Mouse (Mus musculus) neural tube, embryonic 11.5 days (tissue): ENCODE data around the gene Numbl. TPM values are rescaled to one million over a fixed set of nuclear protein-coding genes. Genes with fewer than 3 reads are reported as not detected.

Experiments used
- ATAC-seq: fragments of 200-750 bp; cut with Nextera tagmentation; 2 replicates; pipeline ENCODE4 v1.8.0; 2017; ENCODE audit warnings: moderate number of reproducible peaks, mild to moderate bottlenecking, moderate TSS enrichment, moderate library complexity; ENCODE audit not compliant: insufficient read depth, low FRiP score, low TSS enrichment
- DNase-seq: peaks from one replicate; pipeline ENCODE4 v3.0.0-alpha.2; 2015; ENCODE audit warnings: low spot score
- H3K27ac ChIP-seq: fragments of 300-500 bp; sonication (generic); 2 replicates; pipeline ENCODE4 v1.5.1; 2014; ENCODE audit warnings: low read depth, mild to moderate bottlenecking, low read length
- H3K27me3 ChIP-seq: fragments of 300-500 bp; sonication (generic); 2 replicates; pipeline ENCODE4 v1.6.1; 2014; ENCODE audit warnings: mild to moderate bottlenecking, low read length, mixed read lengths; ENCODE audit not compliant: control insufficient read depth, insufficient read depth
- H3K36me3 ChIP-seq: fragments of 300-500 bp; sonication (generic); 2 replicates; pipeline ENCODE4 v1.6.1; 2014; ENCODE audit warnings: mild to moderate bottlenecking, low read length, moderate library complexity, mixed read lengths; ENCODE audit not compliant: control insufficient read depth, insufficient read depth
- H3K4me1 ChIP-seq: fragments of 300-500 bp; sonication (generic); 2 replicates; pipeline ENCODE4 v1.6.1; 2014; ENCODE audit warnings: low read length, mixed read lengths; ENCODE audit not compliant: control insufficient read depth, insufficient read depth
- H3K4me2 ChIP-seq: fragments of 300-500 bp; sonication (generic); 2 replicates; pipeline ENCODE4 v1.6.1; 2014; ENCODE audit warnings: low read depth, mild to moderate bottlenecking, moderate library complexity
- H3K4me3 ChIP-seq: fragments of 300-500 bp; sonication (generic); 2 replicates; pipeline ENCODE4 v1.5.1; 2014; ENCODE audit warnings: low read depth, low read length
- H3K9ac ChIP-seq: fragments of 300-500 bp; sonication (generic); 2 replicates; pipeline ENCODE4 v1.6.1; 2014; ENCODE audit warnings: mild to moderate bottlenecking, low read length
- H3K9me3 ChIP-seq: fragments of 300-500 bp; sonication (generic); 2 replicates; pipeline ENCODE4 v1.6.1; 2016; ENCODE audit warnings: low read length; ENCODE audit not compliant: control insufficient read depth
- WGBS: fragments of 180-500 bp; shearing (Covaris S2); extraction: QIAGEN DNeasy Blood & Tissue Kit; methylation state at CpG from one replicate; pipeline ENCODE4 v1.1.7; 2014; 5-methylcytosine and 5-hydroxymethylcytosine counted together
- polyA plus RNA-seq: library from polyadenylated mRNA; unstranded; fragments of >200 nt; fragmentation: Nextera tagmentation; extraction: Ambion mirVana; gene quantifications from 2 replicates; pipeline ENCODE4 v1.2.1, GENCODE M21; 2014

The Numbl gene
- polyA plus RNA-seq, 1 experiment from 2014 or later = 21.7 TPM

GRCm38 (mm10) chr7:27314393-27314792 lies 56.2 kb downstream of the Numbl start:
- H3K4me1 ChIP-seq = no peaks in the 10 kb centered on the region
- H3K36me3 ChIP-seq = no peaks in the 10 kb centered on the region
- H3K27me3 ChIP-seq = peaks cover 10% of the 10 kb centered on the region
- no peaks in the 10 kb centered on the region for H3K9me3 ChIP-seq
- WGBS = 86% methylated on average over 3 of the region's 3 CpGs
- H3K4me2 ChIP-seq = no peak overlapping the region
- no peak overlapping the region for H3K27ac ChIP-seq
- H3K9ac ChIP-seq = no peak overlapping the region
- ATAC-seq = no peak
- no peak overlapping the region for H3K4me3 ChIP-seq
- DNase-seq = no peak

DNA sequence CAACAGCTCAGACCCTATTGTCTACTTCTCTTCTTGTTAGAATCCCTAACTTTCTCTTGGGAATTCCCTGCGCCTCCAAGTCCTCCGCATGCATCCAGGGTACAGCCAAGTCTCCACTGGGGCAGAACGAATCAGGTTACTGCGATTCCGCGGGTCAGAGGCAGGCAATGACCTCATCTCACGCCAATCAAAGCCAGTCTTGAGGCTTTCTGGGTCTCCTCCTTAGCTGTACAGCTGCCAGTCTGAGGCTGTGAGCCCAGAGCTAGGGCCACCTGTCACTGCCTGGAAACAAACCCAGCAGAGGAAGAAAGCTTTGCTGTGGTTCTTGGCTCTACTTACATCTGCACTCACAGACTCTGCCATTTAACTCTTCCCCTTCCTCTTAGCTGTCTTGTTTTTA lies 57.7 kb downstream of the Numbl start:
- no peaks in the 10 kb centered on the region; the same call in 1 of the 2 replicates for H3K27me3 ChIP-seq
- H3K9me3 ChIP-seq = no peaks in the 10 kb centered on the region
- no peaks in the 10 kb centered on the region for H3K4me1 ChIP-seq
- DNase-seq (no peak), ATAC-seq (no peak)
- H3K36me3 ChIP-seq = no peaks in the 10 kb centered on the region
- no peak overlapping the region for H3K4me3 ChIP-seq
- H3K27ac ChIP-seq = no peak overlapping the region
- WGBS = 38% methylated on average over 7 of the region's 7 CpGs
- no peak overlapping the region for H3K9ac ChIP-seq
- no peak overlapping the region for H3K4me2 ChIP-seq

GRCm38 (mm10) chr7:27319411-27319810 lies 61.2 kb downstream of the Numbl start:
- Histone ChIP-seq H3K4me3 (no peak overlapping the region), H3K27me3 (0 out of 2 replicates have a peak, but pooled peaks cover under 1% of the 10 kb centered on the region)
- 90% methylated on average over 22 of the region's 22 CpGs for WGBS

DNA sequence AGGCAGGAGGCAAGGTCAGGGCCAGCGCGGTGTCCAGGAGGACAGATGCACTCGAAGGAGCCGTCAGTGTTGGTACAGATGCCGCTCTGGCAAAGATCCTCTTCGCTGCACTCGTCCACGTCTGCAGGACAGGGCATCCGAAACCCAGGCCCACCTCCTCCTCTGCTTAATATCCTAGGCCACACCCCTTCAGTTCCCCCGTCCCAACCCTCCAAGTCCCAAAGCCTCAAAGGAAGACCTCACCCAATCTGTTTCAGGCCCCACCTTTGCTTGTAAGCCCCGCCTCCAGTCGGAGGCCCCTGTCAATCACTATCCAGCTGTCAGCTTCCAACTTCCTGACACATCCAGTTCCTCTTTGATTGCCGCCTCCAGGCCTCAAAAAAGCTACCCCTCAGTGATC lies 64.1 kb downstream of the Numbl start:
- H3K4me3 ChIP-seq = no peak overlapping the region
- no peak overlapping the region for H3K9ac ChIP-seq
- no peaks in the 10 kb centered on the region for H3K9me3 ChIP-seq
- 13% methylated on average over 13 of the region's 13 CpGs for WGBS
- no peak overlapping the region for H3K27ac ChIP-seq
- H3K27me3 ChIP-seq = peaks cover 27% of the 10 kb centered on the region
- ATAC-seq (no peak), DNase-seq (no peak)
- H3K36me3 ChIP-seq = no peaks in the 10 kb centered on the region
- H3K4me1 ChIP-seq = peaks cover 3% of the 10 kb centered on the region; the same call in 1 of the 2 replicates
- H3K4me2 ChIP-seq = no peak overlapping the region

More at GRCm38 (mm10) chr7:27319411-27319810, 61.2 kb downstream of the Numbl start:
- no peak overlapping the region for H3K9ac ChIP-seq
- no peaks in the 10 kb centered on the region for H3K36me3 ChIP-seq
- H3K9me3 ChIP-seq = no peaks in the 10 kb centered on the region
- no peak for DNase-seq
- no peak overlapping the region for H3K4me2 ChIP-seq
- no peak for ATAC-seq
- H3K27ac ChIP-seq = no peak overlapping the region
- no peaks in the 10 kb centered on the region for H3K4me1 ChIP-seq

DNA sequence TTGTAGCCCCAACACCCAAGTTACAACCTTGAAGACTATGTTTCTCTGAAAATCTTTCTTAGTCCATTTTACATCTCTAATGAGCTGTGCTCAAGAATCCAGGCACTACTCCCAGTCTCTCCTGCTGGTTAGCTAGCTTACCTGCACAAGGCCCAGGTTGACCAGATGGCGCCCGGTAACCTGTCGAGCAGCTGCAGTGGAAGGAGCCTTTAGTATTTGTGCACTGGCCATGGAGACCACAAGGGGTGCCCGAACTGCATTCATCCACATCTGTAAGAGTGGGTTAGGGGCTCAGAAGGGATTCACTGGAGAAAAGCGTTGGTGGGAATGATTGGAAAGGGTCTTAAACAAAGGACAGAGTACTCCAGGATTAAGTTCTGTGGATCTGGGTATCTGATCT lies 64.8 kb downstream of the Numbl start:
- no peak overlapping the region for H3K4me3 ChIP-seq
- H3K27me3 ChIP-seq = peaks cover 35% of the 10 kb centered on the region
- no peaks in the 10 kb centered on the region for H3K36me3 ChIP-seq
- no peak overlapping the region for H3K27ac ChIP-seq
- DNase-seq (no peak), ATAC-seq (no peak)
- H3K4me1 ChIP-seq = peaks cover 3% of the 10 kb centered on the region; the same call in 1 of the 2 replicates
- no peak overlapping the region for H3K9ac ChIP-seq
- 92% methylated on average over 5 of the region's 5 CpGs for WGBS
- H3K4me2 ChIP-seq = no peak overlapping the region
- no peaks in the 10 kb centered on the region for H3K9me3 ChIP-seq

GRCm38 (mm10) chr7:27324161-27324560 lies 65.9 kb downstream of the Numbl start:
- no peak overlapping the region for H3K4me3 ChIP-seq
- no peak overlapping the region for H3K9ac ChIP-seq
- peaks cover 3% of the 10 kb centered on the region; the same call in 1 of the 2 replicates for H3K4me1 ChIP-seq
- WGBS = 97% methylated on average over 11 of the region's 11 CpGs
- no peak overlapping the region for H3K27ac ChIP-seq
- H3K4me2 ChIP-seq = no peak overlapping the region
- no peaks in the 10 kb centered on the region for H3K9me3 ChIP-seq
- DNase-seq (no peak), ATAC-seq (no peak)
- peaks cover 44% of the 10 kb centered on the region for H3K27me3 ChIP-seq
- H3K36me3 ChIP-seq = no peaks in the 10 kb centered on the region

GRCm38 (mm10) chr7:27324928-27325327 lies 66.7 kb downstream of the Numbl start:
- Histone ChIP-seq H3K4me1 (peaks cover 3% of the 10 kb centered on the region; the same call in 1 of the 2 replicates), H3K27ac (no peak overlapping the region), H3K9ac (no peak overlapping the region), H3K9me3 (no peaks in the 10 kb centered on the region), H3K36me3 (no peaks in the 10 kb centered on the region), H3K4me2 (no peak overlapping the region; the same call in 1 of the 2 replicates), H3K27me3 (peaks cover 52% of the 10 kb centered on the region), H3K4me3 (no peak overlapping the region)
- no peak for ATAC-seq
- WGBS = 54% methylated on average over 18 of the region's 20 CpGs
- no peak for DNase-seq

DNA sequence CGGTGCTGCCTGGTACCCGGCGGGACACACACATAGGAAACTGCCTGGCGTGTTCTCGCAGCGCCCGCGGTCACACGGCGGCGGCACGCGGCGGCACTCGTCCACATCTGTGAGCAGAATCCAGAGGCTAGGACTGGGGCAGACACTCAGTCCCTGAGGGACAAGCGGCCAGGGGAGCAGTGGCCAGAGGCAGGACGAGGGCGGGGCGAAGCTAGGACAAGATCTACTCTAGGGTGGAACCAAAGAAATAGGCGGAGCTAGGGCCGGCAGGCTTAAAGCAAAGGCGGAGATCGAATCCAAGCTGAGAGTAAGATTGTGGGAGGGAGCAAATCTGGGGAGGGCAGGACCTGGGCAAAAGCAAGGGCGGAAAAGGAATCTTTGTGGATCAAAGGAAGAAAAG lies 67.5 kb downstream of the Numbl start:
- ATAC-seq (no peak), DNase-seq (peak; percentile 35)
- peak overlapping the region; percentile 11; the same call in 1 of the 2 replicates for H3K4me3 ChIP-seq
- peaks cover 3% of the 10 kb centered on the region; the same call in 1 of the 2 replicates for H3K4me1 ChIP-seq
- no peak overlapping the region for H3K27ac ChIP-seq
- H3K27me3 ChIP-seq = peaks cover 60% of the 10 kb centered on the region
- H3K4me2 ChIP-seq = peak overlapping the region; percentile 40
- H3K9me3 ChIP-seq = no peaks in the 10 kb centered on the region
- WGBS = 1% methylated on average over 24 of the region's 24 CpGs
- no peaks in the 10 kb centered on the region for H3K36me3 ChIP-seq
- peak overlapping the region; percentile 24; the same call in 1 of the 2 replicates for H3K9ac ChIP-seq

DNA sequence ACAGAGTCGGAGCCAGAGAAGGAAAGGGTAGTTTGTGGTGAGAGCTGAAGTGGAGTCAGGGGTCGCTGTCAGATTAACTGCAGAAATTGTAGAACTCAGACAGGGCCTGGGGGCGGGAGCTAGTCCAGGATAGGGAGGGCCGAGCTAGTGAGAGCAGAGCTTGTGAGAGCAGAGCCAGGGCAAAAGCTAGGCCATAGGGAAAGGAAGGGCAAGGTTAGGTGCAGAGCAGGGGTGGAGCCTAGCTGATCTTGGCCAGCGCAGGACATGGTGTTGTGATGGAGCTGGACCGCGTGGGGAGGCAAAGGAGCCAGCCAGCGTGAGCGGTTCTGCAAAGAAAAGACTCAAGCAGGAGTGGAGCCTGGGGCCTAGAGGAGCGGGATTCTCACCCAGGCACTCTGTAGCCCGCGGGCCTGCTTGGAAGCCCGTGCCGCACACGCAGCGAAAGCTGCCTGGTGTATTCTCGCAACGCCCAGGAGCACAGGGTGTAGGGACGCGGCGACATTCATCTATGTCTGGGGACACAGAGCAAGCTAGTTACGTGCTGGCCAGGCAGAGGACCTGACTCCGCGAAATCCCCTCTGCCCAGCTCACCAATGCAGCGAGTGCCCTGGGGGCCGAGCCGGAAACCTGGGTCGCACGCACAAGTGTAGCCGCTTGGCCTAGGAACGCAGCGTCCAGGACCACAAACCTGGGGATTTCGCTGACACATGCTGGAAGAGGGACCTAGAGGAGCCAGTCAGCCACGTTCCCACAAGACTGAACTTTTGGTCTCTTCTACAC lies 68.1 kb downstream of the Numbl start:
- DNase-seq (no peak), ATAC-seq (no peak)
- Histone ChIP-seq H3K36me3 (no peaks in the 10 kb centered on the region), H3K4me1 (peaks cover 8% of the 10 kb centered on the region; the same call in 1 of the 2 replicates), H3K4me3 (no peak overlapping the region), H3K4me2 (peak overlapping the region; percentile 40), H3K27me3 (peaks cover 66% of the 10 kb centered on the region), H3K9ac (no peak overlapping the region; the same call in 1 of the 2 replicates), H3K9me3 (no peaks in the 10 kb centered on the region), H3K27ac (no peak overlapping the region)
- WGBS = 24% methylated on average over 34 of the region's 34 CpGs
